Mouse (Mus musculus) mouse embryonic stem cell (cell line): ENCODE measurements around the gene 8030474K03Rik.

Experiments
- in situ Hi-C, 2 experiments: fragments of 300-500 bp; cut with MboI; formaldehyde crosslinking; loops; 1 replicate in 1 of 2; 3 replicates in 1 of 2; pipeline ENCODE4 v1.14.3; 2019 to 2020; ENCODE audit warnings: low sequenced_read_pairs in 2 of 2, low pct_unique_long_range_greater_than_20kb in 1 of 2, mixed read lengths in 1 of 2; ENCODE audit not compliant: unreplicated experiment in 1 of 2

Gene 8030474K03Rik

GRCm38 (mm10) chrX:101794342-101794741, at the start of gene 8030474K03Rik, which contains the start of gene Gm4779:
8030474K03Rik (plus strand) TSS chrX:101794656.
Gm4779 (minus strand) TSS chrX:101794423.
- in situ Hi-C loops, result no loop called here

- in situ Hi-C loops, result no loop called here
Observed at GRCm38 (mm10) chrX:101750144-101750543, 44.3 kb upstream of the 8030474K03Rik start.

- in situ Hi-C loops, result no loop called here
Observed at GRCm38 (mm10) chrX:101754478-101754877, 40.0 kb upstream of the 8030474K03Rik start.

DNA sequence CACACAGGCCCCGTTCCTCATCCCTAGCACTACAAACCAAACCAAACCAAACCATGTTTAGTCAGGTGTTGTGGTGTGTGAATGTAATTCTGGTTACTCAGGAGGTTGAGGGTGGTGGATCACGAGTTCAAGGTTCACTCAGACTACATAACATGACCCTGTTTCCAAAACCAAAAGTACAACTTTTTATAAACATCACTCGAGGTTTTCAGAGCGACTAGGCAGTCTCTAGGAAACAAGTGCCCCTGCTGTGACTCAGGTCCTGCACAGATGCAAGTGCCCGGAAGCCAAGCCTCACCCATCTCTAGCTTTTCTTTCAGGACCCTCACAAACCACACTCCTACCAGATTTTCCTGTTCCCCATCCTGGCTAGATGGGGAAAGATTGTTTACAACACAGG, 29.8 kb upstream of the 8030474K03Rik start:
- in situ Hi-C loops, result loop anchor here in 1 of 2 experiments (10.0 kb wide), 2 partner anchors 60 to 150 kb away; no protein-coding TSS in a partner anchor

GRCm38 (mm10) chrX:101765111-101765510, 29.3 kb upstream of the 8030474K03Rik start:
- in situ Hi-C loops, result loop anchor here in 1 of 2 experiments (10.0 kb wide), 2 partner anchors 60 to 150 kb away; no protein-coding TSS in a partner anchor

DNA sequence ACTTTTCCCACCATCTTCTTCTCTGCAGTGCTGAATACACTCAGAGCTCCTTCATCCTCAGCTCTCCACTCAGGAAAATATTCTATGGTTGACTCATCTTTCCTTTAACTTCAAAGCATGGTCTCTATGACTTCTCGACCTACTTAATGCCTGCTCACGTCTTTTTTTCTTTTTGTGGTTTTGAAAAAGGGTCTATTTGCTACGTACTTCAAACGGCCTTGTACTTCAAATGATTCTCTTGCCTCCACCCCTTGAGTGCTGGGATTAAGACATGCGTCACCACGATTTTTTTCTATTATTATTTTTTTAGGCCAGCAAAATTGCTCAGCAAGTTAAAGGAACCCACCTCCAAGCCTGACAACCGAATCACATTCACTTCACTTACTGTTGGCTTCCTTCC, 27.2 kb upstream of the 8030474K03Rik start:
- in situ Hi-C loops, result loop anchor here in 1 of 2 experiments (10.0 kb wide), 2 partner anchors 62 to 152 kb away; no protein-coding TSS in a partner anchor

DNA sequence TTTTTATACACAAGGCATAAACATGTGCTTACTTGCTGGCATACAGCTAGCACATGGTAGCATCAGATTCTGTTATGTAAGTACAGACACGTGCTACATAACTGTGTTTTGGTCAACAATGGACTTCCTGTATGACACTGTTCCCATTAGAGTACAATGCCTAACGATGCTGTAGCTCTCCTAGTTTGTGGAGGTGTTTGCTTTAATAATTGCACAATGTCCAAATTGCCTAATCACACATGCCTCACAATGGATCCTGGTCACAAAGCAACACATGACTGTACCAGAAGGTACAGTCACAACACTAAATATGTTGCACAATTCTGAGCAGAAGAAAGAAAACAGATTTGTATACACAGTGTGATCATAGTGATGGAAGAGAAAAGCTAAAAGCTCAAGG, 25.0 kb upstream of the 8030474K03Rik start:
- in situ Hi-C loops, result loop anchor here in 1 of 2 experiments (10.0 kb wide), 2 partner anchors 65 to 155 kb away; no protein-coding TSS in a partner anchor

GRCm38 (mm10) chrX:101770307-101770706, 24.1 kb upstream of the 8030474K03Rik start:
- in situ Hi-C loops, result no loop called here

GRCm38 (mm10) chrX:101772035-101772434, 22.4 kb upstream of the 8030474K03Rik start:
- in situ Hi-C loops, result no loop called here

GRCm38 (mm10) chrX:101791551-101791950, 2.9 kb upstream of the 8030474K03Rik start:
- in situ Hi-C loops, result no loop called here

- in situ Hi-C loops, result loop anchor here in 1 of 2 experiments (10.0 kb wide), 1 partner anchor 259 kb away; no protein-coding TSS in a partner anchor
Observed at GRCm38 (mm10) chrX:101805512-101805911, 11.1 kb downstream of the 8030474K03Rik start.

DNA sequence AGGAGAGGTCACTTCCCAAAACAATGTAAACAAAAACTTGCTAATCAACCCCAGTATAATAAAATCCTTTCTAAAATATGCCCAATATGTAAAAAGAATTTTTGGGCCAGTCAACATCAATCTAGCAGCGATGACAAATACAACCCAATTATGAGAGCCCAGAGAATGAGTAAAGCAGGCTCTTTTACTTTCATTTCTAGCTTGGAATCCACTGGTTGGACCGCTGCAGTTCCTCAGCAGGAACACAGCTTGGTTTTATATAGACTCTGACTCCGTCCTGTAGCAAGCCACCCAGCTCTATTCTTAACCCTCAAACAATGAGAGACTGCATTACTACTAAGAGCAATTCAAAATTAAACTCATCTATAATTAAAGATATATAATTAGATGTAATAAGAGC, 17.3 kb downstream of the 8030474K03Rik start:
- in situ Hi-C loops, result loop anchor here in 1 of 2 experiments (10.0 kb wide), 1 partner anchor 133 kb away; no protein-coding TSS in a partner anchor

- in situ Hi-C loops, result loop anchor here in 1 of 2 experiments (10.0 kb wide), 1 partner anchor 126 kb away; no protein-coding TSS in a partner anchor
Observed at GRCm38 (mm10) chrX:101819163-101819562, 24.7 kb downstream of the 8030474K03Rik start.

- in situ Hi-C loops, result loop anchor here in 1 of 2 experiments (10.0 kb wide), 1 partner anchor 125 kb away; no protein-coding TSS in a partner anchor
Observed at GRCm38 (mm10) chrX:101819980-101820379, 25.5 kb downstream of the 8030474K03Rik start.

DNA sequence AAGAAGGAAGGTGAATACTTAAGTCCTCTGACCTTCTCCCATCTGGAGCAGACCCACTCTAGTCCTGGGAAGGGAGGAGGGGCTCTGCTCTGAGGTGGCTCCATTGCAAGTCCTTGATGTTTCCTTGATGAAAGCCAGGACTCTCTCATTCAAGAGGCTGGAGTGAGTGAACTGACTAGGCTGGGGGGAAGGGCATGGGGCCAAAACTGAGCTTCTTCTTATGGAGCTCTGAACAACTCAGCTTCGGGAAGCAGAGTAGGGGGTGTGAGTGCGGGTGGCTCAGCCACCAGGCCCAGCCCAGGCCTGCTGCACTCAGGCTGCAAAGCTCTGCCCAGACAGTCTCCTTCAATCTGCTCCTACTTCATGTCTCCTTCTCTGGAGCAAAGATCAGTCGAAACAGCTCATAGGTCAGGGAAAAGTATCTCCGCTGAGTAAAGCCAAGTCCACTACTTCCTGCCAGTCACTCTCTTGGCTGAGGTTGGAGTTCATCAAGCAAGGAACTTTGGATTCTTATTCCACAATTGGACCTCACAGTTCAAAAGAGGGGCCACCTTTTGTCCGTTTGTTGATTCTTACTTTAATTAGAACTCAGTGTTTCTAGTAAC, 52.8 kb downstream of the 8030474K03Rik start:
- in situ Hi-C loops, result no loop called here
